Mouse (Mus musculus) thymus, postnatal 36 days (tissue): ENCODE data around the gene Six1.
A peak's percentile ranks its signal among the peaks of the same experiment; 100 is the strongest.
"Not testable (repeated sequence)": the region's sequence is repeated elsewhere in the genome, so short reads cannot be mapped to it uniquely, and the experiment has no call there.

Experiments used
- DNase-seq, 2 experiments: peaks; one replicate each; pipeline ENCODE4 v3.0.0; 2022; ENCODE audit warnings: mixed read lengths in 2 of 2

Gene Six1

DNA sequence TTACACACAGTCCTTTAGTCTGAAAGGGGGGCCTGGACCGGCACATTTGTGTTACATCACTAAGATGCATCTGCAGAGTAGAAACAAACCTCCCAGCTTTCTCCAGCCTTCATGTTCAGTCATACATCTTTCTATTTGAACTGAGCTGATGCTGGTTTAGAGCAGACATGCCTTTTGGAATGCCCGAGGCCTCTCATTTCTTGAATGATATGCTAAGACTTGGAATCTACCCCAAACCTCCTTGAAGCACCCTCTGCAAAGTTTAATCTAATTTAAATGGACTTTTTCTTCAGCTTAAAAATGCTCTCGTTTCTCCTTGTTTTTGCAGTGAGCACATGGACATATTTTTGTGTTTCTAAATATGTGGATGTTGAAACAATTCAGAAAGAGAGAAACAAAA lies 21.0 kb downstream of the Six1 start:
- no peak for DNase-seq

DNA sequence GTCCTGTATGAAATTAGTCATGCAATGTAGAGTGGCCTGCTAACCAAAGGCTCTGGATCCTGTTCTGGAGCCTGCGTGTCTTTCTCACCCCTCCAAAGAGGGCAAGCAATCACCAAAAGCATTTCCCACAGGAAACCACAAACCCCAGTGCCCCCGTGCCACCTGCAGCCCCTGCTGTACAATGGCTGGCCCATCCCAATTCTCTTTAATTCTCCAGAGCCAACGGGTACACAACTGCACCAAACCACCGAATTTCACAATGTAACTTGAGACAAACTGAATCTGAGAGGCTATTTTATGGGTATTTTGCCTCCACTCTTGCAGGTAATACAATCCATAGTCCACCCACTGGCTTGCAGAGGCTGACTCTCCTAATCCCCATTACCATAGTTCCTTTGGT lies 22.4 kb downstream of the Six1 start:
- no peak for DNase-seq

DNA sequence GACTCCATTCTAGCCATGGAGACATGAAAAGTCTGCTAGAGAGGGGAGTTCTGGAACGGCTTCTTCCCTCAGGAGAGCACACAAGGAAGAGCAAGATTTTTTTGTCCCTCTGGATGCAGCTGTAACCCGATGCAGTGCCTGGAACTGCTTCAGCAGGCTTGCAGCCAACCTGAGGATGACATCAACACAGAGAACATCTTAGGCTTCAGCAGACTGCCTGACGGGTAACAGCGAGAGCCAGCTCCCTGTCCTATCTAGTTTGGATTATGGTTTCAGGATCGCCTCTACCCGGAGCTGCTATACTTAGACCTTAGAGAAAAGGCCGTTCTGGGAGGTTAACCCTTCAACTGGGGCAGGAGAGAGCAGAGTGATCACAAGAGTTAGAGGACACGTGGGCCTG lies 28.2 kb downstream of the Six1 start:
- DNase-seq: no peak

DNA sequence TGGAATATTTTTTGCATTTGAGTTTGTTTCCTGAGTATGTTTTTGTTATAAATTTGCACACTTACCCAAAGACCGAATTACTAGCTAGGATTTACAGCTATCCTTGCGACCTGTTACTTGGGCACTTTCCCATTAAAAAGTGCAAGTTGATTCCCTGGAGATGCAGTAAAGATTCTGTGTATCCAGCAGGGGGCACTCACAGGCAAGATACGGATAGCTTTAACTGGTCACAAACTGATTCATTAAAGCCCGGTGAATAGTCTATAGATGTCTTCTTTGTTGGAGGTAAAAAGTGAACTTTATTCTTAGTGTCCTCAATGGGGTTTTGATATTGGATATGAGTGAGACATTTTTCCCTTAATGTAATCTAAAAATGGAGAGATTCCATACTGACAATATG lies 32.7 kb downstream of the Six1 start:
- DNase-seq: peak; percentile 54 to 61

DNA sequence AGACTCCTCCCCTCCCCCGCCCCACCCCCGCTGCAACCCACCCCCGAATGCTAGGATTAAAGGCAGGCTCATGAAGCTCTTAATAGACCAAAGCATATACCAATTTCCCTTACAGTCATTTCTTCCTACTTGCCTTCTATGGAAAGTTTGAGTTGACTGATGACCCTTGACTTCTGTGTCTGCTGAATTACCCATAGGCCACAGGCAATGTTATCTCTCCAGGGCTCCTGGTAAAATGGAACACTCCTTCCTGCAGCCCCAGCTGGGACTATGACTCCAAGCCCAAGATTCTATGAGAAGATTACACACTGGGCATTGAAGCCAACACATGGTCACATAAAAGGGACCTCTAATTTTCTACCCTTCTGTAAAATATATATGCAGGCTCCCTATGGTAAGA lies 33.3 kb downstream of the Six1 start:
- no peak for DNase-seq

DNA sequence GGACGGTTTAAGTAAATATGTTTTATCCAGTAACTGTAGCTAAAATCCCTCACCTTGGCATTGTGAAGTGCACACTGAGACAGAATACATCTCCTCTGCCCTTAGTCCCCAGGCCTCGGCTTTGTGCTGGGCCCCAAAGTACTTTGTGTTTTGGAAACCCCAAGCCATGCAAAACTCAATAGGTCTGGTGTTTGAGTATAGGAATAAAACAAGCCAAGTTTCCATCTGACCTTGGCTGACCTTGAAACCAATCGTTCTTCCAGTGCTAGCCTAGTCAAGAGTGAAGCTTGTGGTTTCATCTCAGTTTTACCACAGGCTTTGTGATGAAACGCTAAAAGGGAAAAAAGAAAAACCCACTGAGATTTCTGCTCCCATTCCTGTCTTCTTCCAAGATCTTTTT lies 34.8 kb downstream of the Six1 start:
- DNase-seq: no peak

DNA sequence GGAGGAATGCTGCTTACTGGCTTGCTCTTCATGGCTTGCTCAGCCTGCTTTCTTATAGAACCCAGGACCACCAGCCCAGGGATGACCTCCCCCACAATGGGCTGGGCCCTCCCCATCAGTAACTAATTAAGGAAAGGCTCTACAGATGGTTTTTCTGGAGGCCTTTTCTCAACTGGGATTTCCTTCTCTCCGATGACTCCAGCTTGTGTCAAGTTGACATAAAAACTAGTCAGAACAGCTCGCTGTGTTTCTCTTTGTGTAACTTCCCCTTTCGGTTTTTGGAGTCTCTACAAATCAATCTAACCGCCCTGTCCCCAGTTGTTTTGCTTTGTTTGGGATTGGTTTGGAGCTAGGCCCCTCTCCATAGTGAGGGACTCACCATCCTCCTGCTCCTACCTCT lies 37.5 kb downstream of the Six1 start:
- no peak for DNase-seq

DNA sequence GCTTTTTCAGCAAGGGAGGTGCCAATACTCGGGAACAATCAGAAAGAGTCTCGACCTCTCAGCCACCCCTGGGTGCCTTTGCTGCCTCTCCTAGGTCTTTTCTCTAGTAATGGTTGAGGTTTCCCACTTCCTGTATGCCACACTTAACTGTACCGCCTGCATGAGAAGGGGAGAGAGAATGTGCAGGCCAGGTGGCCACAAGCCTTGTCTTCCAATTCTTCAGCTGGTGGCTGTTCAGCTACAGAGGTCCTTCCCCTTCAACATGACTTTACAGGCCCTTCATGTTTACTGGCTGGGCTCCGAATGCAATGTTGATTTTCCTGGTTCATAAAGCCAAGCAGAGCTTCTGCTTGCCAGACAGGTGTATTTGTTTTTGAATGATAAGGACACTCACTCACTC lies 39.4 kb downstream of the Six1 start:
- peak; percentile 29 to 42 for DNase-seq

DNA sequence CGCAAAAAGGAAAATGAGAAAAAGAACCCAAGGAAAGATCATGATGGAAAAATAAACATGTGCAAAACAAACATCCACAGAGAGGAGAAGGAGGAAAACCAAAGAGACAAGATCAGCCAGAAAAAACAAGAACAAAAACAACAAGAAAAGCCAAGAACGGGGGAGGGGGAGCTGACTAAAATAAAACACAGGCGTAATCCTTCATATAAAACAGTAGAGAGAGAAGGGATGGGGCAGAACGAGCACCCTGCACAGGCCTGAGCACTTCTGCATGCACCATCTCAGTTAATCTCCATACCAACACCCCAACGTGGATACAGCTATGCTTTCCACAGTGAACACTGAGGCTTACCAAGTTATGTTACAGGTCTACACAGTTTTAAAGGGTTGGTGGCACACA lies 40.9 kb downstream of the Six1 start:
- no peak for DNase-seq

DNA sequence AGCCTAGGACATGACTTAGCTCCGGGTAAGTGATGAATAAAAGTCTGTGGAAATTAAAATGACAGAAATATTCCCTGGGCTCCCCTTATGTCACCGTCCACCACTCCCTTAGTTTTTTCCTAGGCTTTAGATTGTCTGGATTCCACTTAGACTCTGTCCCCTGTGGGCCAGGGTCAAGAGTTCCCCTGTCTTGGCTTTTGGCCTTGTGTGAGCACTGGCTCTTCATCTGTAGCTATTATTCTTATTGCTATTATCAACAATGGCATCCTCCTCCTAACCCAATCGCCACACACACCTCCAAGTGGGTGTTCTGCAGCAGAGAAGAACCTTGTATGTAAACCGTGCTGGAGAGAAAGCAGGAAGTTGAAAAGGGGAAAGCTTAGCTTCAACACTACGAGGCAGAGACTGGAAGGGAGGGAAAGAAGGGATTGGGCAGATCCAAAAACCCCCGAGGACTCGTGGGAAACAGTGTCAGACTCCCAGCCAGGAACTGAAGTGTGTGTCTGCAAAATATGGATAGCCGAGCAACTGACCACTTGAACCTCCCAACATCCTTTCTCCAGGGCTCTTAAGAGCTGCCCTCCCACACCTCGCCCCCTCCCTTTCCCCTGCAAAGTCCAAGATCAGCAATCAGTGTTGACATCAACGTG lies 41.4 kb downstream of the Six1 start:
- DNase-seq: no peak

DNA sequence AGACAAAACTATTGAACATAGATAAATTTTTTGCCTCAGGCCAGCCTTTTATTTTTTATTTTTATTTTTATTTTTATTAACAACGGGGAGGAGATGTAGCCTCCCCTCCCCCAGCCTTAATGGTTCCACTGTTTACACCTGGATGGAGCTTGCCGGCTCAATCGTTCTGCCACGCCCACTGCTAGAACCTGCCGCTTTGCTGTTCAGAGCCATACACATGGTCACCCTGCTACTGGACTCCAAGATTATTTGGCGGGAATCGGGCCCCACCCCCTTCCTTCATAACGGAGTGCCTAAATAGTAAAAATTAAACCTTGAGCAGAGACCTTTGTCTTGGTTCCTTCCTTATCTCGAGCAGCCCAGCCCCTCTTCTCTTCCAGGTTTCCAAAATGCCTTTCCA lies 50.8 kb downstream of the Six1 start:
- DNase-seq: not testable (repeated sequence)

DNA sequence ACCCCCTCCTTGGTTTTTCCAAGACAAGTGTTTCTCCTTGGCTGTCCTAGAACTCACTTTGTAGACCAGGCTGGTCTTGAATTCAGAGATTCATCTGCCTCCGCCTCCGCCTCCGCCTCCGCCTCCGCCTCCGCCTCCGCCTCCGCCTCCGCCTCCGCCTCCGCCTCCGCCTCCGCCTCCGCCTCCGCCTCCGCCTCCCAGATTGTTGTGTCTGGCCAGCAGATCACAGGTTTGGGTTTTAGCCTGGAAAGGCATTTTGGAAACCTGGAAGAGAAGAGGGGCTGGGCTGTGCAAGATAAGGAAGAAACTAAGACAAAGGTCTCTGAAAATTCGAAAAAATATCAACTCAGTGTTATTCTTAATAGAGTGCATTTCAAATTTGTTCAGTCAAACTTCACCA lies 51.4 kb downstream of the Six1 start:
- DNase-seq: peak; percentile 37 to 46

DNA sequence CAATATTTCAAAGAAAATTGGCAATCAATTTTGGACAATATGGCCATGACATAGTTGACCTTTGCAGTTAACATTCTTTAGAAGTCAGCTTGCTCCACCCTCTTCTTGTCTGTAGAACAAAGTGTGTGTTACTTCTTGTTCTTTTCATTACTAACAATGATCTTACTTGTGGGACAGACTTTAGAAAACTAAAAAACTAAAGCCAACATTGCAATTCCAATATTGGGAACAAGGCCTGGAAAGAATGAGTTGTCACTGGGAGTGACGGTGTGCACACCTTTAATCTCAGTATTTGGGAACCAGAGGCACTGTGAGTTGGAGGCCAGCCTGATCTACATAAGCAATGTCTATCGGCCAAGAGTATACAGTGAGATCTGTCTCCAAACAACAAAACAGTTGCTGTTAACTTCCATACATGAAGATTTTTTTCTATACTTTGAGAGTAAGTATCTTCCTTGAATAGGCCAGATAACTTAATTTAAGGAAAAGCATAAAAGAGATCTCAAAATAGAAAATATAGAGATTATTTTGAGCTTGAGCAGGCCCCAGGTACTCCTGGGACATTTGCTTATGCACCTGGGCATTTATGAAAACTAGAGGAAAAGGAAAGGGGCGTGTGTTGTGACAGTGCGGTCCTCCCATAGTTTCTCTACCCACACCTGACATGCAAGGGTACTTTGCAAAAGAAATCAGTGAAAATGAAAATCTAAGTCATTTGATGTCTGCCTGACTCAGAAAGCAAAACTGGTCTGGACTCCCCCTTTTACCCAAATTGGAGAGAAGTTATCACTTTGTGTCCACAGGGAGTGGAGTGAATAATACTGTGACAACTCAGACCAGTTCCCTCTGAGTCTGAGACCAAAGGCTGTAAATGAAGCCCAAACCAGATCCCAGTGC lies 55.3 kb downstream of the Six1 start:
- no peak for DNase-seq

DNA sequence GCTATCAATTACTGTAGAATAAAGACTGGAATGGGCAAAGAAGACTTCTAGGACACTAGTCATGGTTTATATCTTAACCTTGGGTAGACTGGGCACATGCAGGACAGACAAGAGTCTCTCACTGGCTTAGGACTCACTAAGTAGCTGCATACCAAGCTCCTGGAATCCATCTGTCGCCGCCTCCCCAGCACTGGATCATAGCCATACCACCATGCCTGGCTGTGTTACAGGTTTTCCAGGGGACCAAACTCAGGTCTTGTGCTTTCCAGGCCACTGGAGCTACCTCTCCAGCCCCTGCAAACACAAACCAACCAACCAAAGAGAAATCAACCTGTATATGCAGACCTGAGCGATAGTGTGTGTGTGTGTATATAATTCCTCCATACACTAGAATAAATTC lies 57.0 kb downstream of the Six1 start:
- DNase-seq: no peak
